Mouse (Mus musculus) hindbrain, embryonic 10.5 days (tissue): Measurements from ENCODE around the gene Atmin. TPM values are rescaled to one million over a fixed set of nuclear protein-coding genes. Genes with fewer than 3 reads are reported as not detected.

Experiments used
- DNase-seq: peaks from one replicate; pipeline ENCODE4 v3.0.0-alpha.2; 2017; ENCODE audit warnings: low spot score
- H3K27ac ChIP-seq: fragments of 300-500 bp; sonication (generic); 2 replicates; pipeline ENCODE4 v1.5.1; 2016; ENCODE audit warnings: mild to moderate bottlenecking, moderate library complexity
- H3K27me3 ChIP-seq: fragments of 300-500 bp; sonication (generic); 2 replicates; pipeline ENCODE4 v1.6.1; 2016; ENCODE audit warnings: mild to moderate bottlenecking; ENCODE audit not compliant: poor library complexity, insufficient read depth, severe bottlenecking
- H3K36me3 ChIP-seq: fragments of 300-500 bp; sonication (generic); 2 replicates; pipeline ENCODE4 v1.6.1; 2016; ENCODE audit warnings: mild to moderate bottlenecking, moderate library complexity
- H3K4me1 ChIP-seq: fragments of 300-500 bp; sonication (generic); replicated peaks from 2 replicates; pipeline ENCODE4 v1.6.1; 2016; ENCODE audit warnings: mild to moderate bottlenecking
- H3K4me3 ChIP-seq: fragments of 300-500 bp; sonication (generic); 2 replicates; pipeline ENCODE4 v1.5.1; 2016; ENCODE audit warnings: mild to moderate bottlenecking, moderate library complexity
- H3K9me3 ChIP-seq: fragments of 300-500 bp; sonication (generic); 2 replicates; pipeline ENCODE4 v1.6.1; 2016; ENCODE audit warnings: mild to moderate bottlenecking, moderate library complexity
- WGBS: fragments of 180-500 bp; shearing (Covaris S2); methylation state at CpG from one replicate; pipeline ENCODE4 v1.1.7; 2016; 5-methylcytosine and 5-hydroxymethylcytosine counted together
- polyA plus RNA-seq: library from polyadenylated mRNA; unstranded; fragments of >200 nt; fragmentation: Nextera tagmentation; extraction: Ambion mirVana; gene quantifications from 2 replicates; pipeline ENCODE4 v1.2.1, GENCODE M21; 2016

Atmin gene
- polyA plus RNA-seq, 1 experiment from 2014 or later = 16.0 TPM

DNA sequence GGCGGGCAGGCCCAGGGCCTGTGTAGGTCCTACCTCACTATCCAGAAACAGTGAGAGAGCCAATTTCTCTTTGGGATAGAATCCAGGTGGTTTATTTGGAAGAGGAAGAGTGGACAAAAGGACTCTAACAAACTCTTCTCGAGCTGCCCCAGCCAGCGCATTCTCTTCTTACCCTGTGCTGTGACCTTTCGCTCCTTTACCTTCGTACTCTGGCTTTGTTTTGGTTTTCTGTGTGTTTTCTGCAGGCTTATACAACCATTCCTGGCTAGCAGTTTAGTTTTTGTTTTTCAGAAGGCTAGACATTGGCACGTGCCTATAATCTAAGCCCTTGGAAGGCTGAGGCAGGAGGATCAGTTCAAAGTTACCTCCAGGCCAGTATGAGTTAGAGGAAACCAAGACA, 26.3 kb downstream of the Atmin start:
- Histone ChIP-seq H3K4me3 (no peak overlapping the region), H3K4me1 (no peaks in the 10 kb centered on the region), H3K36me3 (0 out of 2 replicates have a peak, but pooled peaks cover 7% of the 10 kb centered on the region), H3K27ac (no peak overlapping the region), H3K9me3 (no peaks in the 10 kb centered on the region), H3K27me3 (no peaks in the 10 kb centered on the region)
- no peak for DNase-seq
- WGBS = 85% methylated on average over 6 of the region's 6 CpGs

DNA sequence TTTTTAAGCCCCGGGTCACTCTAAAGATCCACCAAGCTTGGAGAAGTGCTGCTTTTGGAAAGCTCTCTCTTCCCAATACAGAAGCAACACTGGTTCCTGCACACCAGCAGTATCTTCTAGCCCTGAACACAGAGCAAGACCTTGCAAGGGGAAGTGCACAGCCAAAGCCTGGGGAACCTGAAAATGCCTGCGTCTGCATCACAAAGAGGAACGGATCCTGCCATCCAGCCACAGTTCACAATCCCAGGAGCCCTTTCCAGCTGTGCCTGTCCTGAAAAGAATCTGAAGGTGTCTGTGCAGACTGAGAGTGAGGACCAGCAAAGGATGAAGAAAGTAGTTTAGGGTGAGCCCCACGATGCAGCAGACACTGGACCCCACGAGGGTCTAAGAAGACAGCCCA, 31.9 kb downstream of the Atmin start:
- H3K9me3 ChIP-seq = no peaks in the 10 kb centered on the region
- H3K27ac ChIP-seq = 0 out of 2 replicates have a peak overlapping the region, but pooled peaks have one; percentile 16
- 29% methylated on average over 5 of the region's 5 CpGs for WGBS
- H3K27me3 ChIP-seq = no peaks in the 10 kb centered on the region
- peaks cover 25% of the 10 kb centered on the region for H3K4me1 ChIP-seq
- DNase-seq = no peak
- 0 out of 2 replicates have a peak, but pooled peaks cover 7% of the 10 kb centered on the region for H3K36me3 ChIP-seq
- H3K4me3 ChIP-seq = no peak overlapping the region

DNA sequence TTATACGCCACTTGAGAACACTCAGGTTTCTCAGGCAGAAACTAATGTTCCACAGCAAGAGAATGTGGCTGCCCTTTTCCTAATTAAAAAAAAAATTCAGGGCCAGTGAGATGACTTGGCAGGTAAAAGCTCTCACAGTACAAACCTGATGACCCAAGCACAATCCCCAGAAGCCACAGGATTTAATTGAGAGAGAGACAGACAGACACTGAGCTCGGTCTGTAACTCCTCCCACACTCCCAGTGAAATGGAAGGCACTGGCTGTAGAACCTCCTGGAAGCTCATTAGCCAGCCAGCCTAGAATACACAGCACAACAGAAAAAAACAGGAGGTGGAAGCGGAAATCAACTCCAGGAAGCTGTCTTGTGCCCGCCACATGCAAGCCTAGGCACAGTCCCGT, 32.4 kb downstream of the Atmin start:
- Histone ChIP-seq H3K27ac (no peak overlapping the region), H3K4me3 (no peak overlapping the region), H3K27me3 (no peaks in the 10 kb centered on the region), H3K9me3 (no peaks in the 10 kb centered on the region), H3K36me3 (0 out of 2 replicates have a peak, but pooled peaks cover 7% of the 10 kb centered on the region), H3K4me1 (peaks cover 25% of the 10 kb centered on the region)
- WGBS = 67% methylated on average over 5 of the region's 5 CpGs
- no peak for DNase-seq

DNA sequence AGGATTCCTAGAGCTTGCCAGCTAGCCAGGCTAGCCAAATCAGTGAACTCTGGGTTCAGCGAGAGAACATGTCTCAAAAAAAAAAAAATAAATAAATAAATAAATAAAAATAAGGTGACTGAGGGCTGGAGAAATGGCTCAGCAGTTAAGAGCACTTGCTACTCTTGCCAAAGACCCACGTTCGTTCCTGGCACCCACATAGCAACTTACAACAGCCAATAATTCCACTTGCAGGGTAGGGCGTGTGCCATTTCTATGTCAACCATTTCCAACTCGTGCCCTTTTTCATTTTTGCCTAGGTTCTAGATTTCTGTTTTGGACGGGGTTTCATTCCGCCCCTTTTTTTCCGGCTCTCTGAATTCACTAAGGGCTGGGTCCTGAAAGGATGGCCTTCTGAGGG, 34.9 kb downstream of the Atmin start:
- 42% methylated on average over 8 of the region's 8 CpGs for WGBS
- Histone ChIP-seq H3K36me3 (peaks cover 15% of the 10 kb centered on the region), H3K4me3 (peak overlapping the region; percentile 85), H3K27me3 (no peaks in the 10 kb centered on the region), H3K4me1 (peaks cover 25% of the 10 kb centered on the region), H3K27ac (peak overlapping the region; percentile 85), H3K9me3 (no peaks in the 10 kb centered on the region)
- no peak for DNase-seq

DNA sequence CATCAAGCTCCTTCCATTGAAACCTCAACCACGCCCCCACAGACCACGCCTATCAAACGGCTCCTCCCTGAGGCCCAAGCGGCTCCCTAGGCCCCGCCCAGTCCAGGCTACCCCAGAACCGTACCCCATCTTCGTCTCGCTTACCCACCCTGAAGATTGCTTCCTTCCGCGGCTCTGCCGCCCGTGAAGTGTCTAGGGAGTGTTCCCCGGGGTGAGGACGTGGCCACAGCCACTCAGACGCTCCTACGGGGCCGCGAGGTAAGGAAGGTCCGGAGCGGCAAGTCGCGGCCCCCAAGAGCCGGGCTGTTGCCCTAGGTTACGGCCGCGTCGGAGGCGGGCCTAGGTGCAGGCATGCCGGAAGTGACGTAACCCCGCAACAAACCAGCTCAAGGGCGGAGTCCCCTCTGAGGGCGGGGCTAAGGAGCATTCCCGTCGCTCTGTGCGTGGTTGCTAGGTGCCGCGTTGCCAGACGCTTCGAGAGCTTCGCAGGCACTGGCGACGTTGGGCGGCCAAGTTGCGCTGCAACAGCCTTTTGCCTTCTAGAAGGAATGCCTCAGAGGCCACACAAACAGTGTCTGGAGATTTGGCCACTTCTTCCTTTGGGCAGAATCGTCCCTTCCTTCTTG, 35.6 kb downstream of the Atmin start, which contains the start of gene 1700030J22Rik:
TSS of gene 1700030J22Rik (minus strand) at position 329 of the 626 bp plus-strand sequence.
- Histone ChIP-seq H3K4me1 (peaks cover 25% of the 10 kb centered on the region), H3K27me3 (no peaks in the 10 kb centered on the region), H3K27ac (peak within 1 kb of the TSS; percentile 85), H3K9me3 (no peaks in the 10 kb centered on the region), H3K4me3 (peak within 1 kb of the TSS; percentile 85), H3K36me3 (peaks cover 22% of the 10 kb centered on the region)
- WGBS = under 1% methylated on average over 46 of the region's 46 CpGs
- peak; percentile 99 for DNase-seq

DNA sequence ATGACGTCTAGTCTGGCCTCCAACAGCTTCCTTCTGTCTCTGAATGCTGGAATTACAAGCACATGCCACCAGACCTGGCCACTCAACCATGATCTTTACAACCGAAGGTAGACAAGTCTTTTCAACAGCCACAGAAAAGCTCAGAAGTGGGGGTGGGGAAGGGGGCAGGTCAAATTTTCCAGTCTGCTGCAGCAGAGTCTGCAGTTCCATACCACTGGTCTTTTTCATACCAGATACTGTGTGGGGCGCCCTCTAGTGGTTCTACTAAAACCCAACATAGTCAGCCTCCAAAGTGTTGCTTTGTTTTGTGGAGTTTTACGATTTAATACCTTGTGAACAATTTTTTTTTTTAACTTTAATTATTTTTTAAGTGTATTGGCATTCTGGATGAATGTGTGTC, 36.9 kb downstream of the Atmin start:
- Histone ChIP-seq H3K4me3 (no peak overlapping the region), H3K9me3 (no peaks in the 10 kb centered on the region), H3K36me3 (peaks cover 35% of the 10 kb centered on the region), H3K4me1 (peaks cover 25% of the 10 kb centered on the region), H3K27ac (no peak overlapping the region), H3K27me3 (no peaks in the 10 kb centered on the region)
- whole genome bisulfite sequencing = 16% methylated on average over 4 of the region's 4 CpGs
- DNase-seq = peak; percentile 68

DNA sequence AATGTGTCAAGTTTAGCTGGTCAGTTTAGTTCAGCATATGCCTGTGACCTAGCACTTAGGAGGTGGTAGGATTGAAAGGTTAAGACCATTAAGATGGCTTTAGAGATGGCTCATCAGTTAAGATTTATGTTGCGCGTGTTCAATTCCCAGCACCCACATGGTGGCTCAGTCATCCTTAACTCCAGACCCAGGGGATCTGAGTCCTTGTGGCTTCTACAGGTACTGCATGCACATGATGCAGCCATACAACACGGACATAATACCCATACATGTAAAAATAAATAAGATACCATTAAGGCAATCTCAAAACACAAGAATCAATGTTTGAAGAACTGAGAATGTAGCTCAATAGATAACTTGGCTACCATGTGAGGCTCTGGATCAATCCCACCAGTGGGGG, 46.6 kb downstream of the Atmin start:
- H3K36me3 ChIP-seq = peaks cover 45% of the 10 kb centered on the region
- no peak overlapping the region for H3K27ac ChIP-seq
- peaks cover 22% of the 10 kb centered on the region for H3K4me1 ChIP-seq
- 95% methylated on average over 3 of the region's 3 CpGs for WGBS
- H3K4me3 ChIP-seq = no peak overlapping the region
- no peak for DNase-seq
- H3K9me3 ChIP-seq = no peaks in the 10 kb centered on the region
- no peaks in the 10 kb centered on the region for H3K27me3 ChIP-seq

DNA sequence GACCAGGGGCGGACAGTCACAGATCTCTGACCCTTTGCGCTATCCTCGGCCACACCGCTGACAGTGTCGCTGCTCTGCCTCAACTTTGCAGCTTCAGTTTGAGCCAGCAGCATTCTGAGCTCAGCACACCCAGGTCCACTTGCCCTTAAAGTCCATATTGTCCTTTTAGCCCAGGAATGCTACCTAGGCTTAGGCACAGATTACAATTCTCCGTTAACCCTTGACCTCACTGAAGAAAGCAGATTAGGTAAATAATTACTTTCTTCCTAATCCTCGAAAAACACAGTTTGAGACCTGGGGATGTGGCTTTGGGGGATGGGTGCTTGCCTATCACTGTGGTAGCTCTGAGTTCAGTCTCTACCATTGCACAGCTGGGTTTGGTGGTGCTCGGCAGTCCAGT, 48.0 kb downstream of the Atmin start:
- Histone ChIP-seq H3K4me3 (no peak overlapping the region), H3K36me3 (peaks cover 32% of the 10 kb centered on the region)
- WGBS = 92% methylated on average over 8 of the region's 8 CpGs

DNA sequence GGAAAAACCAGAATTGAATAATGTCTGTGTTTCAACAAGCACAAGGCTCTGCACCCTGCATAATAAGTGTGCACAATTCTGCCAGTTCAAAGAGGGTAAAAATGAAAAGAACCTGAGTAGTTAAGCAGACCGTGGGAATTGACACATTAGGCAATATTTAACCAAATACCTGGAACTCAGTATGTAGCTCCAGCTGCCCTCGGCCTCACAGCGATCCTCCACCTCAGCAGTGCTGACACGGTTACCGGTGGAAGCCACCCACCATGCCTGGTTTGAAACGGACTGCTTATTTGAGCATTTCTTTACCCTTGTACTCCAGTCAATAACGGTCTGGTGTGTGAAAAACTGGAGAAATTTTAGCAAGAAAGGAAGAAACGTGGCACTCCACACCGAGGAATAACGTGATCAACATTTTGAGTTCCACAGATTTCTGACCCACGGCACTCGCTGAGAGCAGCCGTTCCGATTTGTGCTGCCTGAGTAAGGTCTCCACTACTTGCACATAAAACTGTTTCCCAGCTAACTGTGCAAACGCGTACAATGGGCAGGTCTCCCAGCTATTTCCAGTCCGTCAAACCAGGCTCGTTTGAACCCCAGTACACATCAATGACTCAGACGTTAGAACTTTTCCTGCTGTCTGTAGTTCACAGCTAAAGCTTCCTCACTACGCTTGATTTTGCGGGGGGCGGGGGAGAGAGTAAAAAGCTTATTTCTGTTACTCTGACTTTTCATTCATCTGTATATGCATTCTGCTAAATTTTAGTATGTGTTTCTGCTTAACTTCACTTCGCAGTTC, 49.2 kb downstream of the Atmin start:
- H3K27me3 ChIP-seq = no peaks in the 10 kb centered on the region; the same call in 1 of the 2 replicates
- H3K4me3 ChIP-seq = peak overlapping the region; percentile 74
- no peaks in the 10 kb centered on the region for H3K9me3 ChIP-seq
- peaks cover 22% of the 10 kb centered on the region for H3K4me1 ChIP-seq
- 17% methylated on average over 23 of the region's 23 CpGs for WGBS
- peaks cover 21% of the 10 kb centered on the region for H3K36me3 ChIP-seq
- DNase-seq = peak; percentile 28
- peak overlapping the region; percentile 89 for H3K27ac ChIP-seq

More for the DNA sequence above, 48.0 kb downstream of the Atmin start:
- no peaks in the 10 kb centered on the region for H3K9me3 ChIP-seq
- DNase-seq = no peak
- no peak overlapping the region for H3K27ac ChIP-seq
- H3K4me1 ChIP-seq = peaks cover 22% of the 10 kb centered on the region
- no peaks in the 10 kb centered on the region; the same call in 1 of the 2 replicates for H3K27me3 ChIP-seq

DNA sequence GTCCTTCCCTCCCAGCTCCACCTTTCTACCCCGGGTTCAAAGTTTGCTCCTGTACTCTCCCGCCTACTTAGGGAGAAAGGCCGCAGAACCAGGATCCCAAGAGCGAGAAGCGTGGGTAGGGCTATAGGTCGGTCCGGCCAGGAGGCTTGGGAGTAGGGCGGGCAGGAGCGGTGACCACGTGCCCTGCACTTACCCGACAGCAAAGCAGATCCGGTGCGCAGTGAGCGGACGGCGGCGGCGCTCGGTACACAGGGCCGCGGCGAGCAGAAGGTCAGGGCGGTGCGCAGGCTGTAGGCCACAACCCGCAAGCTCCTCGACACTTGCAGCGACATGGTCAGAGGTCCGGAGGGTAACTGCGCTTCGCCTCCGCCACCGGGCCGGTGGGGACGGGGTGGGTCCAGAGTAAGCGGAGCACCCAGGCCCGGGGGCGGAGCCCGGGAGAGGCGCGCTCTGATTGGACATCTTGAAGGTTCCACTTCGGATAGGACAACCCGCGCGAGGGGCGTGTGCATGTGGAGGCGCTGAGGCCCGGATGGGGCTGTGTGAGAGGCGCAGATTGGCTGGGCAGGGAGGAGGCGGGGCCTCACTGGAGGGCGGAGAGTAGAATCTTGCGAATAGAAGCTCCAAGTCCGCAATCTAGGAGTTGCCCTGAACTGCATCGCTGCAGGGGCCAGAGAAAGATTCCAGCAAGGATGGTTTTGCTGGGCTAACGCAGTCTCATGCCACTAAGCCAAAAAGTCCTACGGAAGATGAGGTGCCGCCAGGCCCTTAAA, 50.1 kb downstream of the Atmin start, which contains the start of gene Gcsh:
TSS of gene Gcsh (minus strand) at position 443 of the 773 bp plus-strand sequence.
- WGBS = under 1% methylated on average over 56 of the region's 56 CpGs
- H3K36me3 ChIP-seq = peaks cover 12% of the 10 kb centered on the region
- H3K9me3 ChIP-seq = no peaks in the 10 kb centered on the region
- peak; percentile 100 for DNase-seq
- no peaks in the 10 kb centered on the region; the same call in 1 of the 2 replicates for H3K27me3 ChIP-seq
- H3K27ac ChIP-seq = peak within 1 kb of the TSS; percentile 89
- H3K4me3 ChIP-seq = peak within 1 kb of the TSS; percentile 74
- peaks cover 22% of the 10 kb centered on the region for H3K4me1 ChIP-seq

DNA sequence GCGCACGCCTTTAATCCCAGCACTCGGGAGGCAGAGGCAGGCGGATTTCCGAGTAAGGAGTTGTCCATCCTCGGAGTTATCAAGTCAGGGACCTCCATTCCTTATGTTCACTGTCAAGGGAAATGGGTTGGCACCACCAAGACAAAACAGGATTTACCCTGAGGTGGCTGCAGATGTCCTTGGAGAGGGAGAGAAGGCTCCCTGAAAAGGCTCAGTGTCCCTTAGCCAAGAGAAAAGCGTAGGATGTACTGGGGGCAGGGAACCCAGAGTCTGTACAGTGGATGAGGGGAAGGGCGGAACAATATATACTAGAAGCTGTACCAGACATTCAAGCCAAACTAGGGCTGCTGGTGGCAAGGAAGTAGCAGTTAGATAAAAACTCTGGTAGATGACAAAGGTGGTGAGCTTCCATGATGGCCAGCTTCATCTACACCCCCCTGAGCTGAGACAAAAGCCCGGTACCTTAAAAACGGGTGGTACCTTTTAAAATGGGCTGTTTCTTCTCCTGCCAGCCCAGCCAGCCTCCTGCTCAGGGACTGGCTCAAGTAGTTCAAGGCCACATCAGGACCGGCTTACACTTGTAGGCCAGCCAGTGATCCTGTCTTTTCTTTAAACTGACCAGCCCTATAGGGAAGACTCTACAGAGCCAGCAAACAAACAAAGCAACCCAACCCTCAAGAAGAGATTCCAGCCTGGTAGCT, 51.0 kb downstream of the Atmin start:
- no peaks in the 10 kb centered on the region; the same call in 1 of the 2 replicates for H3K27me3 ChIP-seq
- peak overlapping the region; percentile 74 for H3K4me3 ChIP-seq
- H3K27ac ChIP-seq = peak overlapping the region; percentile 89
- no peak for DNase-seq
- peaks cover 22% of the 10 kb centered on the region for H3K4me1 ChIP-seq
- no peaks in the 10 kb centered on the region for H3K9me3 ChIP-seq
- H3K36me3 ChIP-seq = peaks cover 7% of the 10 kb centered on the region; the same call in 1 of the 2 replicates
- 63% methylated on average over 11 of the region's 11 CpGs for WGBS
